Mouse (Mus musculus): ENCODE results near the gene Syn3.

The Syn3 gene

DNA sequence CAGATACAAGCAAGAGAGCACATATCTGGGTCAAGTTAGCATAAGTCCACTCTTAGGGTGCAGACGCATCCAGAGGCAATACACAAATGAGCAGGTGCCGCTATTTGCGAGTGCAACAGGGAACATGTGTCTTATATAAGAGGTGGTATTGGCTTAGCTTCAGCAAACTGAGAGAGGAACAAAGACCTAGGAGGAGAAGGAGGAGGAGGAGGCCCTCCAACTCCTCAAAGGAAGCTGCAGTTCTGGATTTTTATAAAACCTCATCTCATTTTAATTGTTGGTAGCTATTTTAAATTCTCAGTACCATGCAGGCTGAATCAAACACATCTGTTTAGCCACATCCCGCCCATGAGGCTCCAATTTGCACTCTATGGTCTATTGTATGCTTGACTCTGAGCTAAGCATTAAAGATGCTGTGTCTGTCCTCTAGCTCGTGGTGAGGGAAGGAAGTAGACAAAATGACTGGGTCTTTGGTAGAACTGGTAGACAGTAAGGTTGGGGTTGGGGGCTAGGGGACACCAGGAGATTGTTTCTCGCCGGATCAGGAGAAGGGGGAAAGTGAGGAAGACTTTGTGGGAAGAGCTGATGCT is 219.0 kb downstream of the Syn3 start:
- no peak for DNase-seq (ENCODE audit: low read depth, low spot score)

DNA sequence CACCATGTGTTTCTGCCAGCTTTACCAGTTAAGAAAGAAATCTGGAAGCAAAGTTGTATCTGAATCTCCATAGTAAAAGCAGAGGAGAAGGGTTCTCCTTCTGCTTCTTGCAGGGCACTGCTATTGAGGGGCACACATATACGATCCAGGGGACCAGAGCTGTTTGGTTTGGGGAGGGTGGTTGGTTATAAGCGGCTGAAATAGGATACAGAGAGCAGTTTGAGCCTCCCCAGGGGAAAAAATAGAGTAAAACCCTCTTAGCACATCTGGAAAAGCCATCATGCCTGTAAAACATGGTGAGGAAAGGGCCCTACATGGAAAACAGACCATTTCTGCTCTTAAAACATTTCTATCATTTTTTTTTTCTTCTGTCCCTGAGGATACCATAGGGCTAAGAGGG is 220.2 kb downstream of the Syn3 start:
- DNase-seq (ENCODE audit: low read depth, low spot score): no peak

DNA sequence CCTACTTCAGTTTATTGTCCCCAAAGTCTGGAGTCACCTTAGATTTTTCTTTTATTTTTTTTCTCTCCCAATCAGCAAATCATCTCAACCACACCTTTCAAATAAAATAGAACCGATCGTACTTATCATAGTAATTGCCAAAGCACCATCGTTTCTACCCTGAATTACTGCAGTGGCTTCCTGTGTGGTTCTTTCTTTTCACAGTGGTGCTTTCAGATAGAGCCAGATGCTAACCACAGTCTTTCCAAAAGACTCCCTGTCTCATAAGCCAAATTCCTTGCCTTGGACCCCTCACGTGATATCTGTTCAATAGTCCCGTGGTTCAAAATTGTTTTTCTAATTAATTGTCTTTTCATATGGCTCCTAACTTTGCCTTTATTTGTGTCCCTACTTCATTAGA is 221.4 kb downstream of the Syn3 start:
- no peak for DNase-seq (ENCODE audit: low read depth, low spot score)

DNA sequence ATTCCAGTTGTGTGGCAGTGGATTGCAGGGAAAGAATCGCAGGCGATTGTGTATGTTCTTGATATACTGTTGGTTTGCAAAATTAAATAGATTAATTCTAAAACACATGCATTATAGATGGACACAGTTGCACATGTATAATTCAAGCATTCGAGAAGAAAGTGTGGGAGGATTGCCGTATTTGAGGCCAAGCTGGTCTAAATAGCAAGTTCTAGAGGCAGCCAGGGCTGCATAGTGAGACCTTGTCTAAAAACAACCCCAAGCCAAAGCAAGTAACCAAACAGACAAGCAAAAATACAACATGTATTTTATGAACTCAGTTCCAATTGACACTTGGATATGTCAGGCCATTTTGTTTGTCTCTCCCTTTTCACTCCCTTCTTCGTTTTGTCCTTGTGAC is 223.1 kb downstream of the Syn3 start:
- DNase-seq (ENCODE audit: low read depth, low spot score): no peak

DNA sequence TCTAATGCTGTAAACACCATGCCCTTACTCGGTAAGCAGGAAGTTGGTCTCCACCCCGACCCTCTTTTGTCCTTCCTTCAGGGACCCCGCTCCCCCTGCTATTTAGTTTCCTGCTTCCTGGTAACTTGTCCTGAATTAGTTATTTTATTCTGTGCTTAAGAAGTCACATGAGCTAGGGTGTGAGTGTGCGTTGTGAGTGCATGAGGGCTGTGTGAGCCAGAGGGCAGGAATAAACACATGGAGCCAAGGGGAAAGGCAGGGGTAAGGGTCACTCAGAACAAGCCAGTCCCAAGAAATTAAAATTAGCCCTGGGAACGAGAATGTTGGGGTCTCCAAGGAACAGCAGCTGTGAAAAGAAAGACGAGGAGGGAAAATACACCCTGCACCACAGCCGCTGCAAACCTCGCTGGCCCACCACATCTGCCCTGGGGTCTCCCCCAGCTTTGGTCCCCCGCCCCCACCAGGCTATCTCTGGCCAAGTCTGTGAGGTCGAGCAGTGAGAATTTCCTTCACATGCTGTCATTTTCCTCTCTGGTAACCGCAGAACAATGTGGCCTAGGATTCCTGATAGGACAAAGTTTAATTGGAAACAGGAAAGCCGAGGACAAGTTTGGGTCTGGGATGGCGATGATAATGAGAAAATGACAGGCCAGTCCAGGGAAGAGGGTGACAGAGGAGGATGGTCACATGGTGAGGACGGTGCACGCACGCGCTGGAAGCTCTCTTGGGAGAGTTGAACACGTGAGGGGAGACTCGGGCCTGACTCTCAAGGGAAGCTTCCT is 225.1 kb downstream of the Syn3 start:
- DNase-seq (ENCODE audit: low read depth, low spot score): no peak

DNA sequence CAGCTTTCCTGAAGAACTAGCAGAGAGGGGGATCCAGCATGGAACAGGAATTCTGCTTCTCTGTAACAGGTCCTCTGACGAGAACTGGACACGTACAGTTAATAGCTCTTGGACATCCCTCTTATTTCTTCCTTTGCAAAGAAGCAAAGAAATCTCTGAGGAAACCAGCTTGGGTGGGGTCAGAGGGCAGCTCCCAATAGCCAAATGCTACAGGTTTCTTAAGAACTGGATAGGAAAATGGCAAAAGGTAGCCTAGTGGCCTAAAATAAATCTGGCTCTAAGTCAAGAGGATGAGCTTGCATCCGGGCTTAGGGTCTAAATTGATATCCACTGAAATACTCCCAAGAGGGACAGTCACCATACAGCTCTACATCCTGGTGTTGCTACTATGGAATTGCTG is 225.9 kb downstream of the Syn3 start:
- no peak for DNase-seq (ENCODE audit: low read depth, low spot score)

DNA sequence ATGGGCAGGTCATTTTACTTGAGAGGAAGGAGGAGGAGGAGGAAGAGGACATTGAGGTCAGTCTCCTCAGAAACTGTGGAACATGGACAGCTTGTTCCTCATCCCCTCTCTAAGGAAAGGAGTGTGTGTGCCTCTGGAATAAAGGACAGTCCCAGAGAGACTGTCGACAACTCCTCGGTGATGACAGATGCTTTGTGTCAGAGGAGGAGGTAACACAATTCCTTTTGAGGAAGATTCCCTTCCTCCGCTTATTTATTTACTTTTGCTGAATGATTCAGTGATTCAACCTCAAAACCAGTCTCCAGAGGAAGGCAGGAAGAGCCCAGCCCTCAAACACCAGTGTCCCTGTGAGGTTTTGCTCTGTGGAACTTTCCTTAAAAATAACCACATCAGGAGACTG is 228.4 kb downstream of the Syn3 start:
- DNase-seq (ENCODE audit: low read depth, low spot score): no peak

GRCm38 (mm10) chr10:86264618-86265017 is 234.1 kb downstream of the Syn3 start:
- no peak for DNase-seq (ENCODE audit: low read depth, low spot score)

DNA sequence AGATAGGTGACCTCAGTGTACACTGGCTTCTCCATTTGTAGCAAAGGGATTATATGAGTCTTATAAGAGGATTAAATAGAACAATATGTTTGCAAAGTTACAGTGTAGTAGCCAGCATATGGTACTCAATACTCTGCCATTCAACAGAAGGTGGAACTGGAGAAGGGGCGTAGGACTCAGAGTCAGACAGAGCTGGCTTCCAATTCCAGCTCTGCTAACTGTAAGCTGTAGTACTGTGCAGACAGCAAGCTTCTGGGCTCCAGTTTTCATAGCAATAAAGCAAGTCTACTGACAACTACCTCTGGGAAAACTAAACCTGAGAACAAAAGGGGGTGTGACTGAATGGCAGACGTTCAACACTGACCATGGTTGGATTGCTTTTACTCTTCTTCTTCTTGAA is 237.0 kb downstream of the Syn3 start:
- DNase-seq (ENCODE audit: low read depth, low spot score): no peak

GRCm38 (mm10) chr10:86258992-86259391 is 239.7 kb downstream of the Syn3 start:
- no peak for DNase-seq (ENCODE audit: low read depth, low spot score)

- no peak for DNase-seq (ENCODE audit: low read depth, low spot score)
Measured at GRCm38 (mm10) chr10:86258046-86258445, 240.7 kb downstream of the Syn3 start.

GRCm38 (mm10) chr10:86257045-86257444 is 241.7 kb downstream of the Syn3 start:
- DNase-seq (ENCODE audit: low read depth, low spot score): no peak

DNA sequence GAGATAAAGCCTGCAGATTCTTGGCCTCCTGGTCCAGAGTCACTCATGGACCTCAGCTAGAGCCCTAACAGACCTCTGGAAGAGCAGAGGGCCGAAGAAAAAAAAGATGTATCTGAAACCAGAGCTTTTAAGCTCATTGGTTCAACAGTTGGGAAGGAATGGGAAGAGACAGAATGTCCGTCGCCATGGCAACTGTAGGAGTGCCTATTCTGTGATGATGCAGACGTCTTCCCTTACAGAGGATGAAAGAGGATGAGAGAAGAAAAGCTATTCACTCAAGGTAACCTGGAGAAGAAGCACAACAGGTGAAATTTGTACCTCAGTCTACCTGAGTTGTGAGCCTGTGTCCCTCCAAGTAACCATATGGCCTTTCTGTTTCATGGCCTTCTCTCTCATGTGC is 242.5 kb downstream of the Syn3 start:
- peak; percentile 54 for DNase-seq (ENCODE audit: low read depth, low spot score)

DNA sequence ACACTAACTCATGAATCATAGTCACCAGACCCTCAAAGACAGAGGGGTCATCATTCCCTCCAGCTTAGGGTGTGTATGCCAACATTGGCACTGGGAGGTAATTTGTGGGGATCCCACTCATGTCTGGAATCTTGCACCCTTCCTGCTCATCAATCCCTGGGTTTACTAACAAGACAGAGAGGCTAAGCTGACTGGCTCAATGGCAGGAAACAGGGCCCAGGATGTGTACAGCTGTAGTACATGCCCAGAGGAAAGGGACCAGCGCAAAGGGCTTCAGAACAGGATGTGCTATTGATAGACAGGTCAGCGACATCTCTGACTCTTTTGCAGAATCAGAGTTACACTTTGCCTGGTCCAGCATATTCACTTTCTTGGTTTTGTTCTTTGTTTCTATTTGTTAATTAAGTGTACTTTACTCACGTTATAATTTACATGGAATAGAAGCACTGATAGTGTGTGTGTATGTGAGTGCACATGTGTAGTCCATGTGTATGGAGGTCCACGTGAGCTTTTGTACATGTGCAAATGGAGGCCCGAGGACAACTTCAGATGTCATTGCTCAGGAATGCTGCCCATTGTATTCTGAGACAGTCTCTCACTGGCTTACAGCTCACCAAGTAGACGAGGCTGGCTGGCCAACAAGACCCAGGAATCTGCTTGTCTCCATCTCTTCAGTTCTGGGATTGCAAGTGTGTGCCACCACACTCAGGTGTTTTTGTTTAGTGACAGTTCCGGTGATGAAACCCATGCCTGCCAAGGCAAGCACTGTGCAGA is 248.4 kb downstream of the Syn3 start:
- DNase-seq (ENCODE audit: low read depth, low spot score): peak; percentile 10

DNA sequence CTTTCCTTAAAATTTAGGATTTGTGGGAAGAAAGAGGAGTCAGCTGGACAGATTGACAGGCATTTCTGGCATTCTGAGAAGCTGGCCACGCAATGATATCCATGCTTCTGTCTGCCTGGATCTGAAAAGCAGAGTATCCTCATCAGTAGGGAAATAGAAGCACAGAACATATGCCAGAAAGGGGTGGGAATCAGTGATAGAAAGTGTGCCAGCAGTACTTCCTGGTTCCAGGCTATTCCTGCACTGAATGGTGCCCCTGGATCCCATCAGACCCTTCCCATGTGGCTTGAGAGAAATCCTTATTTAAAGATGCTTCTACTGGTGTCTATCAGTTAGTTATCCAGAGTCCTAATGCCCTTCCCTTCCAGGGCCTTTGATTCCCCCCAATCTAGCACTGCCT is 249.4 kb downstream of the Syn3 start:
- no peak for DNase-seq (ENCODE audit: low read depth, low spot score)

- no peak for DNase-seq (ENCODE audit: low read depth, low spot score)
Measured at GRCm38 (mm10) chr10:86248807-86249206, 249.9 kb downstream of the Syn3 start.

GRCm38 (mm10) chr10:86248131-86248740 is 250.5 kb downstream of the Syn3 start:
- no peak for DNase-seq (ENCODE audit: low read depth, low spot score)

DNA sequence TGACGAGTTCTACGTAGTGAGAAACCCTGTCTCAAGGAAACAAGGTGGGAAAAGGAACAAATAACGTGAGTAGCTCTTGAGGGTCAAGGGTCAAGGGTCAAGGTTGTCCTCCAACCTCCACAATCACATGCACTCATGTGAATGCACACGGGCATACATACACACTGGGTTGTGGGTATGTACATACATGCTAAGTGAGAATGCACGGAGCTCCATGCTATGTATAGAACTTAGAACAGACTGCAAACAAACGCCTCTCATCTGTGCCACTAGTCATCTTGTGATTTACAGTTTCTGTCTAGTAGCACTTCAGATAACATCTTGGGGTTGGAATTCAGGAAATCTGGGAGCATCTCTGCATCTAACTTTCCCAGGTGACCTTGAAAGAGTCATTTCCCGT is 253.3 kb downstream of the Syn3 start:
- no peak for DNase-seq (ENCODE audit: low read depth, low spot score)

DNA sequence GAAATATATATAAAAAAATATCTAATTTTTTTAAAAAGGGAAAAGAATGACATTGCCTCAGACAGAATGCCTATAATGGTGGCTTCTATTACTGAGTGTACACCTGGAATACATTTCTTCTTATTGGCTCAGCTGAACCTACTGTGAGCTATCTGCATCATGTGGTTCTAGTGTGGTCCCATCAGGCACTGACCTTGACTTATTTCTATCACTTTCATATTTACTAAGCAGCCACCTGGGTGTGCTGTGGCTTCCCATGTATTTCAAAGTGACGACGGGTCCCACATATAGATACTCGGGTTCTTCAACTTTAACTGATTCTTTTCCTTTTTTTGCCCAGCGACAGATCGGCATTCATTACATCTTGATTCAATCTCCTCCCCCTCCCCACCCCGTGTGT is 255.2 kb downstream of the Syn3 start:
- DNase-seq (ENCODE audit: low read depth, low spot score): no peak

DNA sequence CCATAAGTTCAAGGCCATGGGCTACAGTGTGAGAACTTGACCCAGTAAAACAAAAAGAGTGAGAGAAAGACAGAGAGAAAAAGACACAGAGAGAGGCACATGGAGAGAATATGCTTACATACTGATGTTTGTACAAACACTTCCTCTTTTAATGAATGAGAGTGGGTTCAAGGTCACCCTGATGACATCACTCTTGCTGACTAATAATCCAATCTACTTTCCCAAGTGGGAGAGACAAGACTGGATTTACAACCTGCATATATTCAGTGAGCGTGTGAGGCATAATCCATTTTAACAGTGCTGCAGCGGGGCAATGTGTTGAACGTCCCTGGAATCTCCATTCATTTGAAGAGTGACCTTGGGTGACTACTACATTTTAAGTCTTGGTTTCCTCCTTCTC is 256.0 kb downstream of the Syn3 start:
- no peak for DNase-seq (ENCODE audit: low read depth, low spot score)

- DNase-seq (ENCODE audit: low read depth, low spot score): no peak
Measured at GRCm38 (mm10) chr10:86230006-86230405, 268.7 kb downstream of the Syn3 start.

DNA sequence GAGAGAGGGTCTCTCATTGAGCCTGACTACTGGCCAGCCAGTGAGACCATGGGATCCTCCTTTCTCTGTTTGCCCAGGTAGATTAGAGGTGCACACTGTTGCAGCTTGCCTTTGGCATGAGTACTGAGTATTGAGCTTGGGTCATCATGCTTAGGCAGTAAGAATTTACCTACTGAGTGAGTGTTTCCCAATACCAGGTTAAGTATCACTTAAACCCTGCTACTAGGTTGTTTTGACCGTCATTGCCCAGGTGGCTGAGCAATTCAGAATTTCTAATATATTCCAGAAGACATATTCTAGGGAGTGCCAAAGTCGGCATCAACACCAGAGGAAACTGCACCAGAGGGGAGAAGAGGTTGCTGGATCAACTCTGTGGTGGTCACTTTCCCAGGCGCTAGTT is 273.2 kb downstream of the Syn3 start:
- no peak for DNase-seq (ENCODE audit: low read depth, low spot score)

Data from mesoderm, embryonic 11.5 days (tissue).